Mouse (Mus musculus) hindbrain, embryonic 11.5 days (tissue): Measurements from ENCODE around the gene Gm38655. TPM values are rescaled to one million over a fixed set of nuclear protein-coding genes. Genes with fewer than 3 reads are reported as not detected.

ENCODE experiments used
- ATAC-seq: fragments of 200-750 bp; cut with Nextera tagmentation; 2 replicates; pipeline ENCODE4 v1.8.0; 2017; ENCODE audit warnings: mild to moderate bottlenecking, moderate TSS enrichment, moderate library complexity; ENCODE audit not compliant: low FRiP score
- DNase-seq: peaks from one replicate; pipeline ENCODE4 v3.0.0-alpha.2; 2015; ENCODE audit warnings: low spot score
- H3K27ac ChIP-seq: fragments of 300-500 bp; sonication (generic); 2 replicates; pipeline ENCODE4 v1.5.1; 2014; ENCODE audit warnings: mild to moderate bottlenecking, low read depth, low read length
- H3K27me3 ChIP-seq: fragments of 300-500 bp; sonication (generic); 2 replicates; pipeline ENCODE4 v1.6.1; 2014; ENCODE audit warnings: mild to moderate bottlenecking, low read length, moderate library complexity, mixed read lengths; ENCODE audit not compliant: control insufficient read depth, insufficient read depth
- H3K36me3 ChIP-seq: fragments of 300-500 bp; sonication (generic); 2 replicates; pipeline ENCODE4 v1.6.1; 2014; ENCODE audit warnings: mild to moderate bottlenecking, low read length, moderate library complexity, mixed read lengths; ENCODE audit not compliant: control insufficient read depth, insufficient read depth
- H3K4me1 ChIP-seq: fragments of 300-500 bp; sonication (generic); replicated peaks from 2 replicates; pipeline ENCODE4 v1.6.1; 2014; ENCODE audit warnings: low read length, mixed read lengths; ENCODE audit not compliant: control insufficient read depth, insufficient read depth
- H3K4me2 ChIP-seq: fragments of 300-500 bp; sonication (generic); replicated peaks from 2 replicates; pipeline ENCODE4 v1.6.1; 2014; ENCODE audit warnings: mild to moderate bottlenecking, low read depth, low read length
- H3K4me3 ChIP-seq: fragments of 300-500 bp; sonication (generic); 2 replicates; pipeline ENCODE4 v1.5.1; 2014; ENCODE audit warnings: low read depth, low read length
- H3K9ac ChIP-seq: fragments of 300-500 bp; sonication (generic); 2 replicates; pipeline ENCODE4 v1.6.1; 2014; ENCODE audit warnings: low read depth, low read length
- H3K9me3 ChIP-seq: fragments of 300-500 bp; sonication (generic); 2 replicates; pipeline ENCODE4 v1.6.1; 2016; ENCODE audit warnings: low read length; ENCODE audit not compliant: control insufficient read depth
- WGBS: fragments of 180-500 bp; shearing (Covaris S2); extraction: QIAGEN DNeasy Blood & Tissue Kit; methylation state at CpG from one replicate; pipeline ENCODE4 v1.1.7; 2014; 5-methylcytosine and 5-hydroxymethylcytosine counted together
- polyA plus RNA-seq: library from polyadenylated mRNA; unstranded; fragments of >200 nt; fragmentation: Nextera tagmentation; extraction: Ambion mirVana; gene quantifications from 2 replicates; pipeline ENCODE4 v1.2.1, GENCODE M21; 2014

The Gm38655 gene
- polyA plus RNA-seq, 1 experiment from 2014 or later = not detected

DNA sequence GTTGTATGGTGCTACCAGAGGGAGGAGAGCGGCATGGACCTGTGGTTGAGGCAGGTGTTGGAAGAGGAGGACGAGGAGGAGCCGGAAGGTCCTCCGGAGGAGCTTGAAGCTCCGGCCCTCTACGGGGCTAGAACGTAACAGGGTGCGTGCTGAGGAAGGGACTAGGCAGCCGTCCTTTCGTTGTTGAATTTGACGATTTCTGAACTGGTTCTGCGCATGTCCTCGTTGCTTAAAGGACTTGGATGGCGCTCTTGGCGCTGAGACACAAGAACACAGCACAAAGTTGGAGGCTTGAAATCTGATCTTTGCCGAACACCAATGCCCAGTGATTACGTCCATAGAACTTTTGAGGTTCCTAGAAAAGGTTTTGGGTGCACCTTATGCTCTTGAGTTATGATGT is 9.7 kb upstream of the Gm38655 start:
- ATAC-seq (no peak), DNase-seq (peak; percentile 5)
- H3K4me2 ChIP-seq = peak overlapping the region; percentile 99
- H3K9ac ChIP-seq = peak overlapping the region; percentile 81
- no peak overlapping the region for H3K27ac ChIP-seq
- peaks cover 3% of the 10 kb centered on the region; the same call in 1 of the 2 replicates for H3K4me1 ChIP-seq
- 9% methylated on average over 17 of the region's 17 CpGs for WGBS
- peak overlapping the region; percentile 92 for H3K4me3 ChIP-seq
- no peaks in the 10 kb centered on the region for H3K9me3 ChIP-seq
- H3K36me3 ChIP-seq = no peaks in the 10 kb centered on the region
- no peaks in the 10 kb centered on the region for H3K27me3 ChIP-seq

DNA sequence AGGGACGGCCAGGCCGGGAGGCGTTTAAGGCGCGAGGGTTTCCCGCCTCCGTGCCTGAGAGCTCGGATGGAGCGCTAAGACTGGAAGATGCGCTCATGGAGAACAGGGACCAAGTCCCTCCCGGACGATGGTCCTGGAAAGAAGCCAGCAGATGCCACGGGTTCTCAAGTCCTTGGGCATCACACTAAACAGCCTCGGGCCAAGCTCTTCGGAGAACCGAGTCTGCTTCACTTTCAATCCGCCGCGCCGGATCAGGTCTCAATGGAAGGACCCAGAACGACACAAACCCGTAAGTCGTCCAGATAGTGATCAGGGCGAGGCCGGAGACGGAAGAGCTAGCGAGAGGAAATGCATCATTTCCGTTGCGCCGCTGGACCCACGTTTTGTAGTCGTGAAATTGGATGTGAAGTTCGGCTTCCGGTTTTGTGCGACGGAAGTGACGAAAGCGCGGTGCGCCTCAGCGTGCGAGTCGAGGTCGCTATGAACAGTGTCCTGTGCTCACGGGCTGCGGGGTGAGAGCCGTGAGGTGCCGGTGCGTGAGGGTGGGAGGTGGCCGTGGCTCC is 8.9 kb upstream of the Gm38655 start, which contains the start of gene BC003965:
TSS of gene BC003965 (plus strand) at position 426 of the 563 bp plus-strand sequence.
- Histone ChIP-seq H3K4me3 (peak within 1 kb of the TSS; percentile 92), H3K27ac (peak within 1 kb of the TSS; percentile 86), H3K4me1 (no peaks in the 10 kb centered on the region; the same call in 1 of the 2 replicates), H3K9me3 (no peaks in the 10 kb centered on the region), H3K36me3 (no peaks in the 10 kb centered on the region), H3K27me3 (no peaks in the 10 kb centered on the region), H3K9ac (peak within 1 kb of the TSS; percentile 94), H3K4me2 (peak within 1 kb of the TSS; percentile 99)
- peak; percentile 85 for ATAC-seq
- under 1% methylated on average over 50 of the region's 50 CpGs for WGBS
- DNase-seq = peak; percentile 100

DNA sequence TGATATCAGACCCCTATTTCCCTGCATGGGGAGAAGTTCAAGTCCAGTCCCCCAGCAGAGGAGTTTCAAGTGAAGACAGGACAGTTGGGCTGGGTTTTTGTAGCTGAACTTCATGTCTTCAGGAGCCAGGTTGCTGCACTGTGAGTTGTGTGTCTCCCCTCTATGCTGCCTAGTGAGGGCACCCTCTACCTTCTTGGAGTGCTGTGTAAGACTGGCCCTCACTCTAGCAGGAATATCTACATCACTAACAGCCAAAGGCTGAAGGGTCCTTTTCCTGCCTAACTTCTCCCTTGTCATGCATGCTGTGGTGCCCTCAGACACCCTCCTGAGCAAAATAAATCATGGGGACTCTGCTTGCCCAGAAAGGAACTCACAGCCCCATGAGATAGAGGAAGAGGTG is 8.0 kb upstream of the Gm38655 start:
- DNase-seq = no peak
- Histone ChIP-seq H3K27me3 (no peaks in the 10 kb centered on the region), H3K4me3 (no peak overlapping the region), H3K4me1 (no peaks in the 10 kb centered on the region; the same call in 1 of the 2 replicates), H3K36me3 (no peaks in the 10 kb centered on the region), H3K9me3 (no peaks in the 10 kb centered on the region), H3K27ac (no peak overlapping the region), H3K4me2 (no peak overlapping the region), H3K9ac (no peak overlapping the region)
- no peak for ATAC-seq

DNA sequence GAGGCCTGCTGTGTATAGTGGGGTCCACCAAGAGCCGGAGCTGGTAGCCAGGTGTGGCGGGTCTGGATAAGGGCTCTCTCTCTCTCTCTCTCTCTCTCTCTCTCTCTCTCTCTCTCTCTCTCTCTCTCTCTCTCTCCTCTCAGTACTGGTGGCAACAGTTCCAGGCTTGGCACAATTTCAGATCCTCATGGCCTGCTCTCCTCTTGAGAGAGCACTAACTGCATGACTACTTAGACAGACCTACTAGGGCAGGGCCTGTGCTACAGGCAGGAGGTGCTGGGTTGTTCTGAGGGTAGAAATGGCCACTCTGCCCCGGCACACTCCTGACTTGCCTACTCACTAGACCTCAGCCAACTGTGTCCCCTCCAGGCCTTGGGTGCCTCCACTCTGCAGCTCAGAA is 2.7 kb downstream of the Gm38655 start:
- no peak for DNase-seq
- Histone ChIP-seq H3K9ac (no peak overlapping the region), H3K27me3 (no peaks in the 10 kb centered on the region), H3K4me2 (no peak overlapping the region), H3K4me1 (no peaks in the 10 kb centered on the region), H3K4me3 (no peak overlapping the region), H3K9me3 (no peaks in the 10 kb centered on the region), H3K27ac (no peak overlapping the region), H3K36me3 (no peaks in the 10 kb centered on the region)
- no peak for ATAC-seq
- WGBS = 87% methylated on average over 3 of the region's 3 CpGs

DNA sequence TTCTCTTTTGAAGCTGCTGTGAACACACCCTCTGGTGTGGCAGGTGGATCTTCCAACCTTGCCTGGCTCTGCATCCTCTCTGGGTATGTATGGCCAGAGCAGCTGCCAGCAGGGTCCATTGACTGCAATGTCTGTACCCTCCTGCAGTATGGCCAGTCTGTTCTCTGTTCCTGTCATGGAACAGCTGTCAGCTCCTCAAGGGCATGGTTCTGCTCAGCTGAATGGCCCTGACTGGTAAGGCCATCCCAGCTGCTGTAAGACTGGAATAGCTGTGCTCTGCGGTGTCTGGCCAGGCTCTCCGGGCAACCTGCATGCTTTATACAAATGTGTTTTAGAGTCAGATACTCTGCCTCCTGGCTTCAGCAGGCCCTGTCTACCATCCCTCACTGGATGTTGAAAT is 5.6 kb downstream of the Gm38655 start:
- 89% methylated on average over 2 of the region's 2 CpGs for WGBS
- no peak for ATAC-seq
- no peak for DNase-seq
- Histone ChIP-seq H3K36me3 (no peaks in the 10 kb centered on the region), H3K4me1 (no peaks in the 10 kb centered on the region), H3K27me3 (no peaks in the 10 kb centered on the region), H3K27ac (no peak overlapping the region), H3K4me2 (no peak overlapping the region), H3K9me3 (no peaks in the 10 kb centered on the region), H3K9ac (no peak overlapping the region), H3K4me3 (no peak overlapping the region)

DNA sequence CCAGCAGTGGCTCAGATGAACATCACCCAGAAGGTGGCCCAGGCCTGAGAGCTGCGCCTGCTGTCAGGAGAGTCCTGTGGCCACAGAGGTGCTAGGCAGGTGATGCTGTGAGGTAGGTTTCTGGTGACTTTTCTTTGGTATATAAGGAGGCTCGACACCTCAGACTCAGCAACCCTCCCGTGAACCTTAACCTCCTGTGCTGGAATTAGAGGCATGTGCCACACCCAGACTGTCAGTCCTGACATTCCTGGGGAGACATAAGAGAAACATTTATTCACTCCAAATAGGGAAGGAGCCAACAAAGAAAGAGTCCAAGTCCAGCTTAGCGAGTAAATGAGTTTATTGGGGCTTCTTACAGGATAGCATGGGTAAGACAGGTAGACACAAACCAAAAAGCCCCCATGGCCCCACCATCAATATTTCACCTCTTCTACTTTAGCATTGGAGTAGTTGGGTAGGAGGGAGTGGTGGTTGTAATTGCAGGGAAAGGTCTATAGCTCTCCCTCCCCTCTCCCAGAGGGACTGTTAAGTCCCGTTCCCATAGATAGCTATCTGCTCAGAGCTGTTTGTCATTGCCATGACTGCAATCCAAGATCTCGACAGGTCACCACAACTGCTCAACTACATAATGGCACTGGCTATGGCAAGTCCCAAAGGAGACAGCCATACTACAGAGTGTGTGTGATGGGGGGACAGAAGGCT is 9.2 kb downstream of the Gm38655 start:
- DNase-seq (no peak), ATAC-seq (no peak)
- Histone ChIP-seq H3K27ac (no peak overlapping the region), H3K4me3 (no peak overlapping the region), H3K27me3 (no peaks in the 10 kb centered on the region), H3K9ac (no peak overlapping the region), H3K36me3 (no peaks in the 10 kb centered on the region), H3K9me3 (no peaks in the 10 kb centered on the region), H3K4me2 (no peak overlapping the region), H3K4me1 (no peaks in the 10 kb centered on the region)
- 74% methylated on average over 6 of the region's 6 CpGs for WGBS

DNA sequence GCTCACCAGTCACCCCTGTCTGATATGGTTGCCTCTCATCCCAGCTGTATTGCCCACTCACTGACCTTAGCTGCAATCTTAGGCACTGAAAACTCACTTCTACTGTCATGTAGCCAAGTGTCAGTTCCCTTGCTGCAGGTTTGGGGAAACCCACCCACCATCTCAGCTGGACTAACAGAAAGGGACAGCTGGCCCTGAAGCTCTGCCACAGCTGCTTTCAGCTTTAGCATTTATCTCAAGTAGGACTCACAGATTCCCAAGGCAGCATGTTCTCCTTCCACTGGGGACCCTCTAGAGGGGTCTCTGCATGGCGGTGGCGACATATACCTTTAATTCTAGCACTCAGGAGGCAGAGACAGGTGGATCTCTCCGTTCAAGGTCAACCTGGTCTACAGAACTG is 10.5 kb downstream of the Gm38655 start:
- Histone ChIP-seq H3K4me2 (no peak overlapping the region), H3K9ac (no peak overlapping the region), H3K4me3 (no peak overlapping the region), H3K27me3 (no peaks in the 10 kb centered on the region), H3K4me1 (no peaks in the 10 kb centered on the region), H3K36me3 (no peaks in the 10 kb centered on the region; the same call in 1 of the 2 replicates), H3K9me3 (no peaks in the 10 kb centered on the region), H3K27ac (no peak overlapping the region)
- 90% methylated on average over 3 of the region's 3 CpGs for WGBS
- DNase-seq (no peak), ATAC-seq (no peak)

DNA sequence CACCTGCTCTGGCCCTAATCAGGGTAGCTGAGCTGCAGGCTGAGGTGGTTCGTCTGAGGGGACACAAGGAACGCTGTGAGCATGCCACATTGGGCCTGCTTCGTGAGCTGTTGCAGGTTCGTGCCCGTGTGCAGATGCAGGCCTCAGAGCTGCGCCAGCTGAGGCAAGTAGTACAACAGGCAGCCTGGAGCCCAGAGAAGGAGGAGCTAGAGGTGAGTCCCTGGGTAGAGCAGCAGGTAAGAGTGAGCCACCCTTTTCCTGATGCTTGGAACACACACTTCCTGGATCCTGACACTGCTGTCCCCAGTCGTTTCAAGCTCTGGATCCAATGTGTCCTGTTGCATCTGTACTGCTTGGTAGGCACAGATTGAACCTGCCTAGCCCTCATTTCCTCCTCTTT is 11.9 kb downstream of the Gm38655 start:
- Histone ChIP-seq H3K9ac (no peak overlapping the region), H3K36me3 (no peaks in the 10 kb centered on the region; the same call in 1 of the 2 replicates), H3K4me3 (no peak overlapping the region), H3K27me3 (no peaks in the 10 kb centered on the region), H3K4me2 (no peak overlapping the region), H3K27ac (no peak overlapping the region), H3K4me1 (no peaks in the 10 kb centered on the region), H3K9me3 (no peaks in the 10 kb centered on the region)
- 76% methylated on average over 7 of the region's 7 CpGs for WGBS
- ATAC-seq (no peak), DNase-seq (no peak)

DNA sequence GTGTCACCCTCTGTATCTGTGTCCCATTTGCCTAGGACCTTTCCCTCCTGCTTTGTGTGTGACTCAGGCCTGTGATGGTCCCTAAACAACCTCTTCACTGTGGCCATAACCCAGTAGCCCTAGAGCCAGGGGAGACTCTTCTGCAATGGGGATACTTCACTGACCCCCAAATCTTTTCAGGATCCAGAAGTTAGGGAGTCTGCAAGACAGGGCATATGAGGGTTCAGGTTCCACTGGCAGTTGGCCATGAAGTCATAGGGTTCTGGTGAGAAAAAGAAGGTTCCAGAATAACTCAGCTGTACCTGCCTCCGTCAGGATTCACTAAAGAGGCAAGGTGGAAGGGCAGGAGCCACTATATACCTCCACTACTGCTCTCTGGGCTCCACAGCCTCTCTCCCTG is 13.1 kb downstream of the Gm38655 start, which contains the start of gene Ccdc154:
TSS of gene Ccdc154 (plus strand) at position 301 of the 400 bp plus-strand sequence.
- H3K27ac ChIP-seq = no peak within 1 kb of the TSS
- H3K36me3 ChIP-seq = no peaks in the 10 kb centered on the region; the same call in 1 of the 2 replicates
- no peaks in the 10 kb centered on the region for H3K27me3 ChIP-seq
- no peak within 1 kb of the TSS for H3K9ac ChIP-seq
- DNase-seq (no peak), ATAC-seq (no peak)
- H3K4me1 ChIP-seq = no peaks in the 10 kb centered on the region
- WGBS = 85% methylated on average over 1 of the region's 1 CpGs
- H3K9me3 ChIP-seq = no peaks in the 10 kb centered on the region
- H3K4me2 ChIP-seq = no peak within 1 kb of the TSS
- no peak within 1 kb of the TSS for H3K4me3 ChIP-seq
